Mouse (Mus musculus): ENCODE data around the gene Gja5.
A peak's percentile ranks its signal among the peaks of the same experiment; 100 is the strongest.

Gja5 gene

GRCm38 (mm10) chr3:96904393-96904792 is at the start of gene Gja5:
TSS of gene Gja5 (plus strand) at chr3:96904693.
- DNase-seq (ENCODE audit: low read depth, low spot score) = no peak

DNA sequence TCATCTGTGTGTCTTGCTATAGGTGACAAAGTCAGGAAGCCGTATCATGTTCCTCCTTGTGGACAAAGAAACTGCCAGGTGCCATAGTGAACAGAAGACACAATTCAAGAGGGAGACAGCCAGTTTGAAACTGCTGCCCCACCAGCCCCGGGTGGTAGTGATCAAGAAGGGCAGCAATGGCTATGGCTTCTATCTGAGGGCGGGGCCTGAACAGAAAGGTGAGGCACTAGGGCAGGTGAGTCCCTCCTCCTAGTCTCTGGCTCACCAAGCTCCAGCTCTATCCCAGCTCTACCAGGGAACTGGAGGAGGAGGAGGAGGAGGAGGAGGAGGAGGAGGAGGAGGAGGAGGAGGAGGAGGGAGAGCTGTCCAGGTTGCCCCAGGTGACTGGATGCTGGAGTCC is 48.7 kb upstream of the Gja5 start:
- no peak for DNase-seq (ENCODE audit: low read depth, low spot score)

DNA sequence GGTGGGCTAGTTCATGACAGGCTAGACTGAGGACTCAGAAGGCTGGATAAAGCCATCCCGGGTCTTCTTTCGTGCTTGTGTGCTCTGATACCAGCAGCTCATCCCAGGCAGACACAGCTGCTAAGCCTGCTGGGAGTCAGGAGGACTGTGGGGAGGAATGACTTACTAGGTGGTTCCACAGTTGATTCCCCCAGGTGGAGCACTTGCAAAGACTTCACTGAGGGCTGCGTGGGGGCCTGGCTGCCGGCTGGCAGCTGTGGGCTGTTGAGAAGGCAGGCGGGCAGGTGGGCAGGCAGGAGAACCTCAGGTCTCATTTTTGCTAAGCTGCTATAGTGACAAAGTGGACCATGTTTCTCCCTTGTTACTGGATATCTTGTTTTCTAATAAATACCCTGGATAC is 44.0 kb upstream of the Gja5 start:
- DNase-seq (ENCODE audit: low read depth, low spot score) = no peak

- no peak for DNase-seq (ENCODE audit: low read depth, low spot score)
Observed at GRCm38 (mm10) chr3:96867863-96868262, 36.6 kb upstream of the Gja5 start.

- no peak for DNase-seq (ENCODE audit: low read depth, low spot score)
Observed at GRCm38 (mm10) chr3:96868566-96868965, 35.9 kb upstream of the Gja5 start.

- no peak for DNase-seq (ENCODE audit: low read depth, low spot score)
Observed at GRCm38 (mm10) chr3:96869091-96869490, 35.4 kb upstream of the Gja5 start.

GRCm38 (mm10) chr3:96870270-96870669 is 34.2 kb upstream of the Gja5 start:
- DNase-seq (ENCODE audit: low read depth, low spot score) = no peak

- no peak for DNase-seq (ENCODE audit: low read depth, low spot score)
Observed at GRCm38 (mm10) chr3:96871070-96871469, 33.4 kb upstream of the Gja5 start.

- DNase-seq (ENCODE audit: low read depth, low spot score) = no peak
Observed at GRCm38 (mm10) chr3:96872501-96872900, 32.0 kb upstream of the Gja5 start.

DNA sequence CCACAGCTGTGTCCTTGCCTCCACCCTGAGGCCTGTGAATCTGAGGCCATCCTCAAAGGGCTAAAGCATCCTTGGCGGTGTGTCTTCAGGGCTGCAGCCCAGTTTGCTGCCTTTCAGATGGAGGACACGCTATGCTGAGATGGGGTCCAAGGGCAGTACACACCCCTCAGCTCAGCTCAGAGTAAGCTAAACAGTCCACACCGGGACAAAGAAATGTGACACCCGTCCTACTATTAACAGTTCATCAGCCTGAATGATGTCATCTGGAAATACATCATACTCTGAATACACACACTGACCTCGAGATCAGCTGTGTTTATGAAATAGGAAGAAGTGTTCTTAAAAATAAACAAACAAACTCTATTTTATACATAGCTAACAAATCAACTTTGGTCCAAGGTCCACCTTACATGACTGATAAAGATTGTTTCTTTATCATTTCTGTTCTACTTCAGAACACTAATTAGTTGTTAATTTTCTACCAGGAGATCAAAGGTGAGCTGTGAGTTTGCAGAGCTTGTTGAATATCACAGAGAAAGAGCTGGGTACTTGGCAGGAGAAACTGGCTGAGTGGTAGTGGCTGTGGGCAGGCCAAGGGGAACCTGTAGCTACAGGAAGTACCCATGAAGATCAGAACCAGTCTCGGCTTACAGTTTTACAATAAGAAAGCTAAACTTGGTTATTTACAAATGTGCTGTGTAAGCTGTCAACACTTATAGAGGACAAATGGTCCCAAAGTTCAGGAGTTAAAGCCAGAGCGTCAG is 29.5 kb upstream of the Gja5 start:
- DNase-seq (ENCODE audit: low read depth, low spot score) = no peak

- DNase-seq (ENCODE audit: low read depth, low spot score) = no peak
Observed at GRCm38 (mm10) chr3:96879536-96879935, 25.0 kb upstream of the Gja5 start.

GRCm38 (mm10) chr3:96880385-96880784 is 24.1 kb upstream of the Gja5 start:
- DNase-seq (ENCODE audit: low read depth, low spot score) = no peak

GRCm38 (mm10) chr3:96881557-96881956 is 22.9 kb upstream of the Gja5 start:
- no peak for DNase-seq (ENCODE audit: low read depth, low spot score)

DNA sequence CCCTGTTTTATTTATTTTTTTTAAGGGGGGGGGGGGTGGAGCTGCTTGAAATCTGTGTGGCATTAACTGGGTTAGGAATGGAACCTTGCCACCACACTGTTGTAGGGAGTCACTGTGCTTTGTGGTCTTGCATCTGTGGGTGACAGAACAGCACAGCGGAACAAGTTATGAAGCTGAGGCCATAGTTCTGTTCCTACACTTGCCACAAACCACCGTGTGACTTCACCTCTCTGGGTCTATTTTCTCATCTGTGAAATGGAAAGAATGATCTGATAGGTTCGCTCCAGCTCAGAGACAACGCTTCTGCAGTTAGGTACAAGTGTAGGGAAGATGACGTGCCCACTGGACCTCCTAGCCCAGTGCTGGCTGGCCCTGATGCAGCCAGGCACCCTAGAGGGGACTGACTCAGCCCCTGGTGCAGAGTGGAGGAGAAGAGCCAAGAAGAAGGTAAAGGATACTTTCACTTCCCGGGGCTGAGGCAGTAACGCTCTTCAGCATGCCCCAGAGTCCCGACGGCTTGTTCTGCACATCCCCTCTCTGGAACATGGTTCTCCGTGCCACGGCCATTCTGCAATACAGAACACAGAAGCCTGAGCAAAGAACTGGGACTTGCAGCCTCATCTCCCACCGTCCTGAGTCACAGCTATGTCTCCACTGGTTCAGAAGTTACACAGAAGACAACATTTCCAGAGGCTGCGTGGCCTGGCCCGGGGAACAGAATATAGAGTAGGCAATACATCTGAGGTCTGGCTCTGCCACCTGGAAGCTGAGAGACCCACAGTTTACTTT is 22.2 kb upstream of the Gja5 start:
- no peak for DNase-seq (ENCODE audit: low read depth, low spot score)

DNA sequence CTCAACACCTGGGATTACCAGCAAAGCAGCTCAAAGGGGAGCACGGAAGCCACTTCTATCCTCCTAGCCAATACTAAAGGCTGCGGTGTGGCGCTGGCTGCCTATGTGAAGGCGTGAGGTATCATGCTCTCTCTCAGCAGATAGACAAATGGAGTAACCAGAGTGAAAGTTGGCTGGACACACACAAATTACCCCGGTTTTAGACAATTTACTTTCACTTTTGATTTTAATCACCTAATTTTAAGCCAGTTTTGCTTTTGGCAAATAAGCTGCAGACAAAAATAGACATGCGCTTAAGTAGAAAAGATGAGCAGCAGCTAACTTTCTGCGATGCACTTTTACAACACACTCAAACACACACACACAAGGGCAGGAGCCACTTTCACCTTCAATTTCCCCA is 20.8 kb upstream of the Gja5 start:
- DNase-seq (ENCODE audit: low read depth, low spot score) = no peak

GRCm38 (mm10) chr3:96902336-96902999 is 2.0 kb upstream of the Gja5 start:
- no peak for DNase-seq (ENCODE audit: low read depth, low spot score)

GRCm38 (mm10) chr3:96904851-96905541 is 503 bp downstream of the Gja5 start, which contains the start of gene Gpr89:
TSS of gene Gpr89 (minus strand) at chr3:96905346.
- DNase-seq (ENCODE audit: low read depth, low spot score) = peak; percentile 96

DNA sequence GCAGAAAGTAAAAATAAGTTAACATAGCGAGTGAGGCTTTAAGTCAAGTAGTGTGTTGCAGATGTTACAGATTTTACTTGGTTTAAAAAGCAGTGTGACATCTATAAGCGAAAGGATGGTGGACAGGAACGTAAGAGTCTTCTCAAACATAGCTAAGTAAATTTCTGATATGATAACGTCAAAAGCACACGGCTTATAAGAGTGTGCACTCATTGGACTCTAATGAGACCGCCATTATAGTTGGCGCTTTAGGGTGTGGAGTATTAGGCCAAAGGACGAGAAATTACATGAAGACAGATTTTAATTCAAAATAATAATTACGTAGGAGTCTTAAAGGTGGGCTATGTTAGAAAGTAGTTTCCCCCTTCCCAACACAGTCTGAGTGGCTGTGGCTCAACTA is 1.1 kb downstream of the Gja5 start:
- DNase-seq (ENCODE audit: low read depth, low spot score) = no peak

DNA sequence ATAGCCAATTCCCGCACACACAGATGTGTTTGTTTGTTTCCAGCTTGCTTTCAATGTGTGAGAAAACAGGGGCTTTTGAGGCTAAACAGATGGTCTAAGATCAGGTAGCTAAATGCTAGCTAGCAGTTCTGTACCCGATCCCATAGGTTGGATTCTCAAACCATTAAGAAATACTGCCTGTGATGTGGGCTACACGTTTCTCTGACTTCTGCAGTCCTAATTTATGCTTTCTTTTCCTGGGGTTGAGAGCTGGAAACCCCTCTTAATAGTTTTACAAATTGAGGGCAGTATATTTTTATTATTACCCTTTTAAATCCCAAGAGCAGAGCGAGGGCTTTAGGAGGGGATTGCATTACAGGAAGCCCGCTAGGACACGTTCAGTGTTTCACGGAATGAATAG is 16.5 kb downstream of the Gja5 start:
- no peak for DNase-seq (ENCODE audit: low read depth, low spot score)

DNA sequence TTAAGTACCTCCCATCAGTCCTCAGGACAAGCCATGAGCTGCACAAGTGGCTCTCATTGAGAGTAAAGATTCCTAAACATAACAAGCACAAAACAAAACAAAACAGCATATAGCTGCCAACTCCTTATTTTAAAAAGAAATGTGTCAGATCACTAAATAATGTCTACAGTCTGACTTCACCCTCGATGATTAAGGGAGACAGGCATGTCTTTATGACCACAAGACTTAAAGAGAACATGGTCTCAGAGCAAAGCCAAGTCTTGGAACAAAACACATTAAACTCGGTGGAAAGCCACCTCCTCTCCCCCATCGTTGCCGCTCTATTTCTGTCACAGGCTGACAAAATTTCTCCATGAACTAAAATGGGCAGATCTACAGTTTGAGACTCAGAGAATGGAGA is 20.1 kb downstream of the Gja5 start:
- no peak for DNase-seq (ENCODE audit: low read depth, low spot score)

GRCm38 (mm10) chr3:96925920-96926319 is 21.4 kb downstream of the Gja5 start, which contains the start of gene Gja8:
TSS of gene Gja8 (minus strand) at chr3:96926020.
- DNase-seq (ENCODE audit: low read depth, low spot score) = no peak

GRCm38 (mm10) chr3:96931261-96931681 is 26.8 kb downstream of the Gja5 start:
- DNase-seq (ENCODE audit: low read depth, low spot score) = no peak
